Mouse (Mus musculus) layer of hippocampus, adult 9-11 months (tissue): Measurements from ENCODE around the gene Spg20.
A peak's percentile ranks its signal among the peaks of the same experiment; 100 is the strongest.

Experiments
- DNase-seq: peaks from one replicate; pipeline ENCODE4 v3.0.0; 2022

Gene Spg20

DNA sequence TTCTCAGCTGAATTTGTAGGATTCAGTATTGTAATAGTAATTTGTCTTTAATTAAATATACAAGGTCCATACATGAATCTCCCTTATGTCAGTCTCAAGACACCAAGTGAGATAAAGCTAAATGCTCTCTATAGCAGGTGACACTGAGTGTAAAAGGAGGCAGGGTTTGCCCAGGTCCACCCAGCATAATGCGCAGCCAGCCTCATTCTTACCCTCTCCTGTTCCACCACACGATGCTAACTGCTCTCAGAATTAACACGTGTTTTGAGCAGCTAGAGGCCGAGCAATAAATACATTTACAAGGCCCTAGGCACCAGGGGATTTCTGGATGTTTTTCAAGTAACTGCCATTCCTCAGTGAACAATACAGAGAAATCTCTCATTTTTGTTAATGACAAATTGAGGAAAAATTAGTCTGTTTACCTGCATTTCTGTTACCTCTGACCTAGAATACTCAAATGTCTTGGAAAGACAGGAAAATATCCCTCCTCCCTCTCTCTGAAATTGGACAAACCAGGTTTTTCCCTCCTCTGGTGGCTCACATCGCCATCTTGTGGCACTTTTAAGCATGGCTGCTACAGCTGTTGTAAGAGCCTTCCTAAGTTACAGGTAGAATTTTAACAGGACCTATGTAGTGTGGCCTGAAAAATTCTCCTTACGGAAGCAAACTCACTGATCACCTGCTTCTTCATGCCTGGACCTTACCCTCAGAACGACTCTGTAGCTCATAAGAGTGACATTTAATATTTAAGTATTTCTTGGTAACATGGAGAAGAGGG is 39.9 kb downstream of the Spg20 start:
- DNase-seq, result peak; percentile 53

GRCm38 (mm10) chr3:55152673-55153334 is 40.9 kb downstream of the Spg20 start:
- DNase-seq, result no peak

- no peak for DNase-seq
Observed at GRCm38 (mm10) chr3:55154163-55154562, 42.3 kb downstream of the Spg20 start.

- no peak for DNase-seq
Observed at GRCm38 (mm10) chr3:55157413-55157812, 45.5 kb downstream of the Spg20 start.

DNA sequence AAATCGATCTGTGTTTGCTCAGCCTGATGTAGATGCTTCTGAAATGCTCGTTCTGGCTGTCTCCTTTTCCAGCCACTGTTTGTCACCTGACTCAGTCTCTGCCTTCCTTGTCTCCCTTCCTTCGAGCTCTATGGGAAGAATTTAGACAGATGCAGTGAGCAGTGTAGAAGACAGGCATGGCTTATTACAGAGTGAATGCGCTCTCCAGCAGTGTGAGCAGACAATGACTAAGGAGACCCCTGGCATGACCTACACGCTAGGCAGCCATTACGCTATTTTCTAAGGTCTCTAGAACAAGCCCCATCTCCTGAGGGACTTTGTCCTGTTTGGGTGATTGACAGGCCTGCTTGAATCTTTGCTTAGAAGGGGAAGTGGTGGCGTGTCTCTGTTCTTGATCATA is 49.2 kb downstream of the Spg20 start:
- DNase-seq, result no peak

- no peak for DNase-seq
Observed at GRCm38 (mm10) chr3:55163510-55163909, 51.6 kb downstream of the Spg20 start.

DNA sequence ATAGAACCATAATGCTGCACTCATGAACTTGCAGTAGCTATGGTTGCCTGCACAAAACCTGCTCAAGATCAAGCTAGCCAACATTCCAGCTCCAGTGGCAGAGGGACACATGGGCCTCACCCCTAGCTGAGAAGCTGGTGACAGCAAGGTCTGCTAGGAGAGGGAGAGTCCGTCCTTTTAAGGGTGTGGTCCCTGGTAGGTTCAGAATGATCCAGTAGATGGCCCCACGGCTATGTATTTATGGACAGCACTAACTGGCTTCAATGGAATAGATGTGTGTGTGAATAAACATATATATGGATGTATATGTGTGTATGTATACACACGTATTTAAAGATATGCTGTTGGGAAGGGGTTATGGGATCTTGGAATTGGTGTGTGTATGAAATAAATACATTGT is 60.6 kb downstream of the Spg20 start:
- DNase-seq, result no peak

GRCm38 (mm10) chr3:55177271-55177670 is 65.4 kb downstream of the Spg20 start:
- no peak for DNase-seq

GRCm38 (mm10) chr3:55181766-55182165 is 69.9 kb downstream of the Spg20 start, which contains the start of gene Sohlh2:
Gene Sohlh2 (plus strand): TSS chr3:55182028.
- DNase-seq, result no peak
